Mouse (Mus musculus) CH12F3 (cell line): ENCODE data around the gene Tagln.

Experiments
- in situ Hi-C: fragments of 300-500 bp; cut with MboI; formaldehyde crosslinking; loops from 2 replicates; pipeline ENCODE4 v1.14.3; 2020; ENCODE audit warnings: low sequenced_read_pairs

Tagln gene

DNA sequence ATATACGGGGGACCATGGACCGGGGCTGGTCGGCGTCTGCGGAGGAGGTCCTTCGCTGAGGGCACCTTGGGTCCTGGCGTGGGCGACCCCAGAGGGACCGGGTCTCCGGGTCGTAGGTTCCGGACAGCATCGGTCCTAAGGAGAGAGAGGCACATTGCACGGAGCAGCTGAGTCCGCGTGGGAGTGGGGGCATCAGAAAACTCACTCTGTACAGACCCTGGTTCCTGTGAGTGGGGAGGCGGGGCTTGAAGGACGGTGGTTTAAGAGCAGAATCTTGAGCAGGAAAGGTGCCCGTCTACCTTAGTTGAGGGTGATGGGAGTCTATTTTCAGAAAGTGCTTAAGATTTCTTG is 28.8 kb downstream of the Tagln start:
- in situ Hi-C loops: no loop called here

DNA sequence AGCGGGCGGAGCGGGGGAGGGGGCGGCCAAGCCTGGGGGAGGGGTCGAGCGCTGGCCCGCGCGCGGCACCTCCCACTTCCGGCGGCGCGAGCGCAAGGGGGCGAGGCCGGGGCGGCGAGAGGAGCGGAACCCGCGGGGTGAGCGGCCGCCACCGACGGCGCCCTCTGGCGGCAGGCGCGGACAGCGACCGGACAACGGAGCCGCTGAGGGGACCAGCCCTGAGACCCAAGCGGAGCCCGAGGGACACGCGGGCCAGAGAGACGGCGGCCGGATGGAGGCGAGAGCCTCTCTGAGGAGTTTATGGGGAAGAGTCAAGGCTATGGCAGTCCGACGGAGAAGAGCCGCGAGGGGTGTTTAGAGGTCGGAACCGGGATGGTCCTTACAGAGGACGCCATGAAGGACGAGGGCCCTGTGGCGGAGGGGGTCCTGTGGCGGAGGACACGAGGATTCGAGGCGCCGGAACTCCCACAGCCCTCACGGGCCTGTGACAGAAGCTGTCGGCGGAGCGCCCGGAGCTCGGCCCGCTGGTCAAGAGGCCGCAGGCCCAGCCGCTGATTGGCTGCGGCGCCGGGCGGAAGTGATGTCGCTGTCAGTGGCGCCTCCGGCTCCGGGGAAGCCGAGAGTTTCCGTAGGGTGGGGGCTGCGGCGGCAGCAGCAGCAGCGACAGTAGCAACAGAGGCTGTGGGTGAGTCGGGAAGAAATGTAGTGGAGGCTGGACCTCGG is 29.3 kb downstream of the Tagln start, which contains the start of the genes Pcsk7 and Rnf214:
Pcsk7 (plus strand) TSS at position 143 of the 723 bp plus-strand sequence.
Rnf214 (minus strand) TSS at position 557 of the 723 bp plus-strand sequence.
- in situ Hi-C loops: no loop called here

DNA sequence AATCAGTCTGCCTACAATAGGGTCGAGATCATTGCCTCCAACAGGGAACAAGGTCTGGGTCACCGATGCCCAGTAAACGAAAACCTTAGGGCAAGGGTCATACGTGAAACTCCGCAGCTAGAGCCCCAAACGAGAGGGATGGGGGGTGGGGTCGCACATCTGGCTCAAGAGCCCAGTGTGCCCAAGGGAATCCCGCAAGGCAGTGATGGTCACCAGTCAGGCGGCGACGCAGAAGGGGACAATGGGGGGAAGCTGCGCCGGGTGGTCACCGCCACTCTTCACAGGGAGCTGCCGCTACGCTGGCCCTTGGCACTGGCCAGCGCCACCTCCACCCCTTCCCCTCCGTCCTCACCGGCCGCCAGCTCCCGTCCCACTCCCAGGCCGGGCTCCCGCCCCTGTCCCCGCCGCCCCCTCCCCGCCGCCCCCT is 30.0 kb downstream of the Tagln start:
- in situ Hi-C loops: no loop called here

DNA sequence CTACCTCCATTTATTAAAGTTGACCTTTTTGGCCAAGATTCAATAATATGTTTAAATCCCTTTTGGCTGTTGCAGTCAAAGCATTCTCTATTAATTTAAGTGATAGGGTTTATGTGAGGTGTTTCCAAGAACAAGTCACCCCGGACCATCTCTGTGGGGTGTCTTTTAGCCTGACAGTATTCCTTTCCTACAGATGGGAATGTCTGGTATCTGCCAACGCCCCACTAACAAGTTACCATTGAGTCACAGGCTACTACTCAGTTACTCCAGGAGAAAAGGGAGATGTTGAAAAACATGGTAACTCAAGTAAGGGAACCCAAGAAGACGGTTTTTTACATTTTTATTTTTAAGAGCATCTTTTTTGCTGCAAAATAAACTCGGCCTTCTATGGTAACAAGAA is 30.7 kb downstream of the Tagln start:
- in situ Hi-C loops: no loop called here

DNA sequence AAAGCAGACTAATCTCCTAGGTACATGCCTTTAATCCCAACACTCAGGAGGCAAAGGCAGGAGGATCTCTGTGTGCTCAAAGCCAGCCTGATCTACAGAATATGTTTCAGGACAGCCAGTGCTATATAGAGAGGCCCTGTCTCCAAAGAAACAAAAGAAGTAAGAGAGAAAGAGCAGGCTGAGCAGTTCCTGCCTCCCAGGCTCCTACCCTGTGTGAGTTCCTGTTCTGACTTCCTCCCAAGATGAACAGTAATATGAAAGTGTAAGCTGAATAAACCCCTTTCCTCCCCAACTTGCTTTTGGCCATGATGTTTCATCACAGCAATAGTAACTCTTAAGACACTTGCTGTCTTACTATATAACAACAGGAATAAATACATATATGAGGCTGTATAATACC is 42.2 kb downstream of the Tagln start:
- in situ Hi-C loops: no loop called here
